17 mouse cellular contexts compared by ENCODE assay signal in the genomic region with DNA sequence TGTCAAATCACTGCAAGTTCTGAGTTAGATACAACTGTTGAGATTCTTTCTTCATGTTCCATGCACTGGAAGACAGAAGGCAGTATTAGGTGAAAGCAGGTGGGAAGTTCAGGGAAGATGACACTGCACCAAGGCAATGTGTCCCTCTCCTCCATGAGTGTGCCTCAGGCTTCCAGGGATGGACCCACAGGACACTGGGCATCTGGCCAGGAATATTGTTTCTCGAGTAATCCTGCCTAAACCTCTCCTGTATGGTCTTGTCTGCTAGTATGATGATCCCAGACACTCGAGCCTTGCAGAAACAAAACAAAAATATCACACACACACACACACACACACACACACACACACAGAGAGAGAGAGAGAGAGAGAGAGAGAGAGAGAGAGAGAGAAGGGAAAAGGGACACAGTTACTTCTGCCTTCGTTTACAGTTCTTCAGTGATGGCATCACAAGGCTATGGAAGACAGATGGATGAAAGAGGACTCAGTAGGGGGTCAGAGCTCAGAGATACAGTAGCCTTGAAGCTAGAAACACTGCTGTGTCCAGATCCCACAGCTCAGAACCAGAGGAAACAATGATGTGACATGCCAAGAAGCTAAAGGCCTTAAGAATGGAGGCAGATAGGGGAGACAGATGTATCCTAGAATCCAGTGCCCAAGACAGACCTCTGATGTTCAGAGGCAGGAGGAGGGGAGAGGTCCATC.
"Had no signal": no experiment of that assay in that cellular context is flagged by ENCODE, and none has a peak within 500 bp of the region (broad histone marks: within the 10 kb centered on the region; RNA-seq: fewer than 3 reads in every experiment).

No protein-coding gene starts in this region.

- H3K27me3 ChIP-seq: limb, embryonic 15.5 days; liver, embryonic 13.5 days; lung, embryonic 15.5 days; megakaryocyte, embryonic 14.5 days; midbrain, embryonic 15.5 days; neural tube, embryonic 12.5 days had no signal

- H3K27ac ChIP-seq: kidney, postnatal 0 days; layer of hippocampus, adult 2 months; left cerebral cortex, adult 2 months; liver, embryonic 13.5 days; lung, embryonic 15.5 days; macrophage; midbrain, embryonic 15.5 days; neural tube, embryonic 12.5 days; stomach, postnatal 0 days had no signal

- DNase-seq: kidney, postnatal 4 days; liver, embryonic 13.5 days; liver, postnatal 0 days; lung, postnatal 14 days; right cerebral cortex, postnatal 25 days; thymus, postnatal 4 days had no signal

- H3K9ac ChIP-seq: limb, embryonic 15.5 days; liver, embryonic 13.5 days; liver, postnatal 0 days; lung, embryonic 15.5 days; midbrain, embryonic 15.5 days; neural tube, embryonic 12.5 days had no signal

- H3K4me2 ChIP-seq: limb, embryonic 15.5 days; liver, embryonic 13.5 days; lung, embryonic 15.5 days; midbrain, embryonic 11.5 days; midbrain, embryonic 15.5 days; neural tube, embryonic 12.5 days had no signal

- H3K4me3 ChIP-seq: layer of hippocampus, adult 2 months; left cerebral cortex, adult 2 months; limb, embryonic 15.5 days; liver, embryonic 13.5 days; lung, embryonic 15.5 days; megakaryocyte, embryonic 14.5 days; midbrain, embryonic 15.5 days; neural tube, embryonic 12.5 days had no signal

- H3K9me3 ChIP-seq: limb, embryonic 15.5 days; liver, embryonic 13.5 days; lung, embryonic 15.5 days; megakaryocyte, embryonic 14.5 days; midbrain, embryonic 15.5 days; neural tube, embryonic 12.5 days had no signal

- ATAC-seq: liver, postnatal 0 days; midbrain, embryonic 15.5 days had no signal

- H3K4me1 ChIP-seq: liver, embryonic 13.5 days had no signal

- H3K36me3 ChIP-seq: limb, embryonic 15.5 days; liver, embryonic 13.5 days; lung, embryonic 15.5 days; midbrain, embryonic 15.5 days; neural tube, embryonic 12.5 days had no signal
